Mouse (Mus musculus) hindbrain, embryonic 15.5 days (tissue): ENCODE measurements around the gene Nhlrc4. TPM values are rescaled to one million over a fixed set of nuclear protein-coding genes. Genes with fewer than 3 reads are reported as not detected.

ENCODE experiments used
- ATAC-seq: fragments of 200-750 bp; cut with Nextera tagmentation; 2 replicates; pipeline ENCODE4 v1.8.0; 2017; ENCODE audit warnings: low read depth, moderate number of reproducible peaks, moderate TSS enrichment; ENCODE audit not compliant: low FRiP score
- H3K27ac ChIP-seq: fragments of 300-500 bp; sonication (generic); replicated peaks from 2 replicates; pipeline ENCODE4 v1.5.1; 2015; ENCODE audit warnings: mild to moderate bottlenecking, inconsistent platforms
- H3K27me3 ChIP-seq: fragments of 300-500 bp; sonication (generic); 2 replicates; pipeline ENCODE4 v1.6.1; 2015; ENCODE audit warnings: control low read depth, inconsistent platforms
- H3K36me3 ChIP-seq: fragments of 300-500 bp; sonication (generic); 2 replicates; pipeline ENCODE4 v1.6.1; 2015; ENCODE audit warnings: control low read depth, inconsistent platforms
- H3K4me1 ChIP-seq: fragments of 300-500 bp; sonication (generic); replicated peaks from 2 replicates; pipeline ENCODE4 v1.6.1; 2015; ENCODE audit warnings: control low read depth, inconsistent platforms
- H3K4me2 ChIP-seq: fragments of 300-500 bp; sonication (generic); 2 replicates; pipeline ENCODE4 v1.6.1; 2015; ENCODE audit warnings: moderate library complexity, mild to moderate bottlenecking, inconsistent platforms
- H3K4me3 ChIP-seq: fragments of 300-500 bp; sonication (generic); 2 replicates; pipeline ENCODE4 v1.5.1; 2015; ENCODE audit warnings: mild to moderate bottlenecking, inconsistent platforms
- H3K9ac ChIP-seq: fragments of 300-500 bp; sonication (generic); 2 replicates; pipeline ENCODE4 v1.6.1; 2015; ENCODE audit warnings: inconsistent platforms
- H3K9me3 ChIP-seq: fragments of 300-500 bp; sonication (generic); 2 replicates; pipeline ENCODE4 v1.6.1; 2016; ENCODE audit warnings: control low read depth, inconsistent platforms
- WGBS: fragments of 180-500 bp; shearing (Covaris S2); methylation state at CpG from one replicate; pipeline ENCODE4 v1.1.7; 2015; 5-methylcytosine and 5-hydroxymethylcytosine counted together
- polyA plus RNA-seq: library from polyadenylated mRNA; unstranded; fragments of >200 nt; fragmentation: Nextera tagmentation; extraction: Ambion mirVana; gene quantifications from 2 replicates; pipeline ENCODE4 v1.2.1, GENCODE M21; 2015

Nhlrc4 gene
- polyA plus RNA-seq, 1 experiment from 2014 or later: 0.91 TPM

- Histone ChIP-seq H3K36me3 (no peaks in the 10 kb centered on the region), H3K4me2 (no peak overlapping the region), H3K9me3 (no peaks in the 10 kb centered on the region), H3K27ac (no peak overlapping the region), H3K4me1 (peaks cover 25% of the 10 kb centered on the region), H3K9ac (no peak overlapping the region), H3K27me3 (no peaks in the 10 kb centered on the region), H3K4me3 (no peak overlapping the region)
- no peak for ATAC-seq
- WGBS: 85% methylated on average over 8 of the region's 8 CpGs
These were observed 27.7 kb downstream of the Nhlrc4 start for GRCm38 (mm10) chr17:25916931-25917647.

DNA sequence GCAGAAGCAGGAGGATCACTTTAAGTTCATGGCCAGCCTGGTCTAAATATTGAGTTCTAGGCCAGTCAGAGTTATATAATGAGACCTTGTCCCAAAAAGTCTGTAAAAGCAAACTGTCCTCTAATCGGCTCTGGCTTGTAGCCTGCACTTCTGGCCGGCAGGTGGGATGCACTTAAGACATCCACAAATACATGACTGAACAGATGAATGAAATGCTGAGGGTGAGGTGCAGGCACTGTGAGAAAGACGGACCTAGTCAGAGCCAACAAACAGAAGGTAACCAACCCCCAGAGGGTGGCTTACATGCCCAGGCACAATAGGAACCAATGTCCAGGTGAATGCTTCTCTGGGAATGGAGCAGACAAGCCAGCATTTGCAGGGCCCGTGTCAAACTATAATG, 30.5 kb downstream of the Nhlrc4 start:
- no peak for ATAC-seq
- Histone ChIP-seq H3K4me3 (no peak overlapping the region), H3K27ac (no peak overlapping the region), H3K36me3 (no peaks in the 10 kb centered on the region), H3K4me2 (no peak overlapping the region), H3K9me3 (no peaks in the 10 kb centered on the region), H3K9ac (no peak overlapping the region), H3K4me1 (peaks cover 25% of the 10 kb centered on the region), H3K27me3 (no peaks in the 10 kb centered on the region)
- 90% methylated on average over 4 of the region's 4 CpGs for WGBS

GRCm38 (mm10) chr17:25913877-25914275, 30.9 kb downstream of the Nhlrc4 start:
- no peaks in the 10 kb centered on the region for H3K27me3 ChIP-seq
- WGBS: 96% methylated on average over 1 of the region's 1 CpGs
- no peaks in the 10 kb centered on the region for H3K36me3 ChIP-seq
- no peak overlapping the region for H3K9ac ChIP-seq
- no peak for ATAC-seq
- H3K4me3 ChIP-seq: no peak overlapping the region
- no peaks in the 10 kb centered on the region for H3K9me3 ChIP-seq
- no peak overlapping the region for H3K4me2 ChIP-seq
- peaks cover 25% of the 10 kb centered on the region for H3K4me1 ChIP-seq
- H3K27ac ChIP-seq: no peak overlapping the region

GRCm38 (mm10) chr17:25913186-25913876, 31.4 kb downstream of the Nhlrc4 start:
- H3K9ac ChIP-seq: no peak overlapping the region
- no peaks in the 10 kb centered on the region for H3K27me3 ChIP-seq
- no peaks in the 10 kb centered on the region for H3K36me3 ChIP-seq
- H3K4me1 ChIP-seq: peaks cover 20% of the 10 kb centered on the region
- no peak overlapping the region for H3K4me3 ChIP-seq
- 89% methylated on average over 14 of the region's 14 CpGs for WGBS
- no peaks in the 10 kb centered on the region for H3K9me3 ChIP-seq
- H3K27ac ChIP-seq: no peak overlapping the region
- no peak overlapping the region for H3K4me2 ChIP-seq
- ATAC-seq: no peak

DNA sequence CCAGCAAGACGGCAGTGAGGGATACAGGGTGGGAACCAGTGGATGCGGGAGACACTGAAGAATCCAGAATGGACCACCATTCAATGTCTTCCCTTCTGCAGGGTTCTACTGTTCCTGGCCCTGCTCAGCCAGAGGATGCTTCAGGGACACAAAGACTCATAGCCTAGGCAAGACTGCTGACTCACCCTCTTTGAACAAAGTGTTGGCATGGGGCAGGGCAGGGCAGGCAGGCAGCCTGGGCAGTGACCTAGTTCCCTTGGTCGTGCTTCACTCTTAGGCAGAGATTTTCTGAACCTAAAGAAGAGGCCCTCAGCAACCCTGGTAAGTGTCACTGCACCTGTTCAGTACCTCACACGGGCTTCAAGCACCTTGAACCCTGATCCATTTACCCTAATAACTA, 32.9 kb downstream of the Nhlrc4 start:
- H3K4me2 ChIP-seq: no peak overlapping the region
- no peak overlapping the region for H3K27ac ChIP-seq
- H3K27me3 ChIP-seq: no peaks in the 10 kb centered on the region
- ATAC-seq: no peak
- no peaks in the 10 kb centered on the region for H3K36me3 ChIP-seq
- peaks cover 7% of the 10 kb centered on the region for H3K4me1 ChIP-seq
- H3K9ac ChIP-seq: no peak overlapping the region
- 90% methylated on average over 4 of the region's 4 CpGs for WGBS
- no peak overlapping the region for H3K4me3 ChIP-seq
- H3K9me3 ChIP-seq: no peaks in the 10 kb centered on the region

GRCm38 (mm10) chr17:25907640-25908039, 37.1 kb downstream of the Nhlrc4 start:
- H3K4me1 ChIP-seq: no peaks in the 10 kb centered on the region
- H3K4me2 ChIP-seq: no peak overlapping the region
- H3K27me3 ChIP-seq: no peaks in the 10 kb centered on the region
- no peaks in the 10 kb centered on the region for H3K36me3 ChIP-seq
- H3K27ac ChIP-seq: no peak overlapping the region
- no peak overlapping the region for H3K4me3 ChIP-seq
- ATAC-seq: no peak
- H3K9ac ChIP-seq: no peak overlapping the region
- WGBS: 90% methylated on average over 2 of the region's 2 CpGs
- H3K9me3 ChIP-seq: no peaks in the 10 kb centered on the region

DNA sequence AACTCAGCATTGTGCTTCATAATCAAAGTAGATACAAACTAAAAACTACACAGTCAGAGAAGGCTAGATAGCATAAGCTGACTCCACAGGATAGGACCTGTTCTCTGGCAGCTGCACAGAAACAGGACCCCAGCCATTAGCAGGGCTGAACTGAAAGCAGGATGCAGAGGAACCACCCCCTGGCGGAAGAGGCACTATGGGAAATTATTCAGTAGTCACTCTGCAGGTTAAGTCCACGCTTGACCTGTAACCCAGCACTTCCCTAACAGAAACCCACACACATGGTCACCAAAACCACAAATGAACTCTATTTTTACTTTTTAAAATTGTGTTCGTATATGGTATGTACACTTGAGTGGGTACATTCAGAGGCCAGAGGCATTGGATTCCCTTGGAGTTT, 41.7 kb downstream of the Nhlrc4 start:
- Histone ChIP-seq H3K27me3 (no peaks in the 10 kb centered on the region), H3K27ac (no peak overlapping the region), H3K9me3 (no peaks in the 10 kb centered on the region), H3K4me2 (no peak overlapping the region), H3K9ac (no peak overlapping the region), H3K4me3 (no peak overlapping the region), H3K36me3 (no peaks in the 10 kb centered on the region), H3K4me1 (no peaks in the 10 kb centered on the region)
- ATAC-seq: no peak
- WGBS: 89% methylated on average over 3 of the region's 3 CpGs

GRCm38 (mm10) chr17:25900193-25900592, 44.6 kb downstream of the Nhlrc4 start:
- no peak overlapping the region for H3K4me3 ChIP-seq
- no peak overlapping the region for H3K4me2 ChIP-seq
- H3K36me3 ChIP-seq: no peaks in the 10 kb centered on the region
- ATAC-seq: no peak
- H3K9me3 ChIP-seq: no peaks in the 10 kb centered on the region
- H3K27me3 ChIP-seq: no peaks in the 10 kb centered on the region
- 0 out of 2 replicates have a peak, but pooled peaks cover 3% of the 10 kb centered on the region for H3K4me1 ChIP-seq
- 97% methylated on average over 1 of the region's 1 CpGs for WGBS
- H3K27ac ChIP-seq: no peak overlapping the region
- H3K9ac ChIP-seq: no peak overlapping the region

- Histone ChIP-seq H3K27ac (no peak overlapping the region; the same call in 1 of the 2 replicates), H3K4me2 (no peak overlapping the region), H3K9me3 (no peaks in the 10 kb centered on the region), H3K9ac (no peak overlapping the region), H3K36me3 (no peaks in the 10 kb centered on the region), H3K4me1 (peaks cover 11% of the 10 kb centered on the region), H3K27me3 (no peaks in the 10 kb centered on the region), H3K4me3 (no peak overlapping the region)
- 56% methylated on average over 12 of the region's 12 CpGs for WGBS
- no peak for ATAC-seq
These were observed 48.9 kb downstream of the Nhlrc4 start for GRCm38 (mm10) chr17:25895891-25896290.

DNA sequence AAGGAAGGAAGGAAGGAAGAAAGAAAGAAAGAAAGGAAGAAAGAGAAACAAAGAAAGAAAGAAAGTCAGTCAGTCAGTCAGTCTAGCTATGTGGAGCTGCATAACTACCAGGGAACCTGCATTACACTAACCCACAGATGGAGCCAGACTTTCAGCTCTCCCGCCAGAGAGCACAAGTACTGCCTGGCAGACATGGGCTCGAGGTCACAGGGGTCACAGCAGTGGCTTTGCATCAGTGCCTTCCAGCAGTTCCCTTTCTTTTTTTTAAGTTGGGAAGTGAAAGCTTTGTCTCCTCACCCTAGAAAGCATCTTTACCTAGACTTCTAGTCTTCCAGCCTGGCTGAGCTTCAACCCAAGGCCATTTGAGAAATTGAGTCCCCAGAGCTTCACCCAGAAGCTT, 49.3 kb downstream of the Nhlrc4 start:
- ATAC-seq: no peak
- H3K4me3 ChIP-seq: no peak overlapping the region
- H3K4me1 ChIP-seq: peaks cover 11% of the 10 kb centered on the region
- H3K27ac ChIP-seq: no peak overlapping the region; the same call in 1 of the 2 replicates
- no peak overlapping the region for H3K9ac ChIP-seq
- H3K9me3 ChIP-seq: no peaks in the 10 kb centered on the region
- H3K4me2 ChIP-seq: no peak overlapping the region
- 35% methylated on average over 2 of the region's 2 CpGs for WGBS
- no peaks in the 10 kb centered on the region for H3K36me3 ChIP-seq
- H3K27me3 ChIP-seq: no peaks in the 10 kb centered on the region

DNA sequence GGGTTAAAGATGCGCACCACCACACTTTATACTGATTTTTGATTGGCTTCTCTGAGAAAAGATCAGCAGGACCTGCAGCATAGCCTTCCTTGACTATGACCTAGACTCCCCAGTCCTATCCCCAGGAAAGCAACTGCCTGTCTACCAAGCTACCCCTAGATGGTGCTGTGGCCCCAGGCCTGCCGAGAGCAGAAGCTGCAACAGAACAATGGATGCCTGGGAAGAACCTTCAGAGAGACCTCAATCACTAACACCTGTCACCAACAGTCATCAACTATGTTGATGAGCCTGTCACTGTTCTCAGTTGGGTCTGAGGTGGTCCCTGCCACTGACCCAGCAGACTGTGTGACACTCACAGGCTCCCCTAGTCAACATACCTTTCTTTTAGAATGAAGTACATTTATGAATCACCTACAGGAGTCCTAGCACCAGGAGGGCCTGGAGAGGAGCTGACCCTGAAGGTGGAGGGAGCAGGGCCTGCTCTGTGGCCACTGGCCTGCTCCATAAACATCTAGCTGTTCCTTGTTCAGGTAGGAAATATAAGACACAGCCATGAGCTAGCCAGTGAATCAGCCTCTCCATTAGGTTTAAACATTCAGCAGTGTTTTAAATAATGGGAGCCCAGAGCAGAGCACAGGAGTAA, 50.7 kb downstream of the Nhlrc4 start:
- H3K4me3 ChIP-seq: no peak overlapping the region
- H3K36me3 ChIP-seq: 0 out of 2 replicates have a peak, but pooled peaks cover 6% of the 10 kb centered on the region
- no peak overlapping the region for H3K4me2 ChIP-seq
- H3K27me3 ChIP-seq: no peaks in the 10 kb centered on the region
- ATAC-seq: peak; percentile 88
- peaks cover 11% of the 10 kb centered on the region for H3K4me1 ChIP-seq
- 31% methylated on average over 2 of the region's 2 CpGs for WGBS
- H3K9me3 ChIP-seq: no peaks in the 10 kb centered on the region
- H3K9ac ChIP-seq: peak overlapping the region; percentile 8; the same call in 1 of the 2 replicates
- peak overlapping the region; percentile 51; the same call in 1 of the 2 replicates for H3K27ac ChIP-seq
